Mouse (Mus musculus) intestine, embryonic 14.5 days (tissue): ENCODE measurements around the gene Hes5. TPM values are rescaled to one million over a fixed set of nuclear protein-coding genes. Genes with fewer than 3 reads are reported as not detected.
A peak's percentile ranks its signal among the peaks of the same experiment; 100 is the strongest.

Experiments used
- ATAC-seq: fragments of 200-750 bp; cut with Nextera tagmentation; replicated peaks from 2 replicates; pipeline ENCODE4 v1.8.0; 2017; ENCODE audit warnings: low read depth, moderate number of reproducible peaks, moderate TSS enrichment, moderate library complexity; ENCODE audit not compliant: low FRiP score, low TSS enrichment
- DNase-seq: peaks from one replicate; pipeline ENCODE4 v3.0.0-alpha.2; 2018; ENCODE audit warnings: low spot score
- H3K27ac ChIP-seq: fragments of 300-500 bp; sonication (generic); 2 replicates; pipeline ENCODE4 v1.5.1; 2014; ENCODE audit warnings: low read depth, mild to moderate bottlenecking, control low read depth
- H3K27me3 ChIP-seq: fragments of 300-500 bp; sonication (generic); replicated peaks from 2 replicates; pipeline ENCODE4 v1.6.1; 2014; ENCODE audit warnings: low read length, control low read depth; ENCODE audit not compliant: control insufficient read depth, insufficient read depth
- H3K36me3 ChIP-seq: fragments of 300-500 bp; sonication (generic); 2 replicates; pipeline ENCODE4 v1.6.1; 2014; ENCODE audit warnings: low read length, control low read depth; ENCODE audit not compliant: control insufficient read depth, insufficient read depth
- H3K4me1 ChIP-seq: fragments of 300-500 bp; sonication (generic); replicated peaks from 2 replicates; pipeline ENCODE4 v1.6.1; 2014; ENCODE audit warnings: low read length, control low read depth, mixed read lengths; ENCODE audit not compliant: control insufficient read depth, insufficient read depth
- H3K4me2 ChIP-seq: fragments of 300-500 bp; sonication (generic); 2 replicates; pipeline ENCODE4 v1.6.1; 2014; ENCODE audit warnings: low read length
- H3K4me3 ChIP-seq: fragments of 300-500 bp; sonication (generic); 2 replicates; pipeline ENCODE4 v1.5.1; 2014; ENCODE audit warnings: low read depth, low read length, control low read depth, mixed read lengths
- H3K9ac ChIP-seq: fragments of 300-500 bp; sonication (generic); 2 replicates; pipeline ENCODE4 v1.6.1; 2014; ENCODE audit warnings: mild to moderate bottlenecking, low read length
- H3K9me3 ChIP-seq: fragments of 300-500 bp; sonication (generic); 2 replicates; pipeline ENCODE4 v1.6.1; 2016; ENCODE audit warnings: low read length, control low read depth; ENCODE audit not compliant: control insufficient read depth
- WGBS: fragments of 180-500 bp; shearing (Covaris S2); extraction: QIAGEN DNeasy Blood & Tissue Kit; methylation state at CpG from one replicate; pipeline ENCODE4 v1.1.7; 2014; 5-methylcytosine and 5-hydroxymethylcytosine counted together
- polyA plus RNA-seq: library from polyadenylated mRNA; unstranded; fragments of >200 nt; fragmentation: Nextera tagmentation; extraction: Ambion mirVana; gene quantifications from 2 replicates; pipeline ENCODE4 v1.2.1, GENCODE M21; 2014

Hes5 gene
- polyA plus RNA-seq, result 1.8 and 2.3 TPM in 2 replicates

GRCm38 (mm10) chr4:154960690-154961225 lies at the start of gene Hes5:
Gene Hes5 (plus strand): TSS chr4:154960923.
- WGBS, result under 1% methylated on average over 62 of the region's 65 CpGs
- H3K4me3 ChIP-seq, result peak within 1 kb of the TSS; percentile 33
- 0 out of 2 replicates have a peak within 1 kb of the TSS, but pooled peaks have one; percentile 17 for H3K9ac ChIP-seq
- peak within 1 kb of the TSS; percentile 59 for H3K4me2 ChIP-seq
- H3K27me3 ChIP-seq, result peaks cover 61% of the 10 kb centered on the region
- ATAC-seq (no peak), DNase-seq (peak; percentile 73)
- no peak within 1 kb of the TSS for H3K27ac ChIP-seq
- no peaks in the 10 kb centered on the region for H3K9me3 ChIP-seq
- H3K4me1 ChIP-seq, result peaks cover 43% of the 10 kb centered on the region
- H3K36me3 ChIP-seq, result peaks cover under 1% of the 10 kb centered on the region; the same call in 1 of the 2 replicates

DNA sequence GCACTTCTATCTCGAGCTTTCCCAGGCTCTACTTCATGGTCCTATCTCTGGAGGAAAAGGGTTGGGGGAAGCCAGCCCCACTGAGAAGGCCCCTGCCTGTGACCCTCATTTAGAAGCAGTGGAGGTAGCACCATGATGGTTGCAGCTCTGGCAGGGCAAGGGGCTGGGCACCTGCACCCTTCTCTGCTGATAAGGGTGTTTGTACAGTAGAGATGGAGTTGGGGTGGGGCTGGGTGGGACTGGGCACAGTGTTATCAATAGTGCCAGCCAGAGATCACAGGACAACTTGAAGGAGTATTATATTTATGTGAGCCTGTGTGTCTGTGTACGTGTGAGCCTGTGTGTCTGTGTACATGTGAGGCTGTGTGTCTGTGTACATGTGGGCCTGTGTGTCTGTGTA lies 49.1 kb upstream of the Hes5 start:
- DNase-seq (no peak), ATAC-seq (no peak)
- Histone ChIP-seq H3K4me1 (peaks cover 16% of the 10 kb centered on the region), H3K9me3 (no peaks in the 10 kb centered on the region), H3K4me3 (no peak overlapping the region), H3K27me3 (no peaks in the 10 kb centered on the region), H3K4me2 (no peak overlapping the region), H3K27ac (no peak overlapping the region), H3K9ac (no peak overlapping the region), H3K36me3 (no peaks in the 10 kb centered on the region)
- WGBS, result 58% methylated on average over 2 of the region's 2 CpGs

DNA sequence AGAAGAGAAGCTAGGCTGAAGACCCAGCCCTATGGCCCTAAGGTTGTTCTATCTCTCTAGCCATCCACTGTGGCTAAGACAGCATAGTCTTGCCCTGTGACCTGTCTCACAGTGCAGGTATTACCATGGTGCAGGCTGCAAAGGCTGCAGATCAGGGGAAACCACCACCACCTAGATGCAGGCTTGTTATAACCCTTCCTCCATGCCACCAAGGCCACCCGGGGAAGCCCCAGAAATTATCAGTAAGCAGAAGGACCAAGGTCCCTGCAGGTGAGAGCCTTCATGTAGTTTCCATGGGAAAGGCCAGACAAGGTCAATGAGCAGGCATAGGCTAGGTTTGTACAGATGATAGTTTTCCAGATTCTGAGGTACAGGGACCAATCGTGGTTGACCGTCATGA lies 46.9 kb upstream of the Hes5 start:
- Histone ChIP-seq H3K27ac (no peak overlapping the region), H3K9me3 (no peaks in the 10 kb centered on the region), H3K4me2 (no peak overlapping the region), H3K4me3 (no peak overlapping the region), H3K27me3 (no peaks in the 10 kb centered on the region), H3K9ac (no peak overlapping the region), H3K4me1 (peaks cover 12% of the 10 kb centered on the region), H3K36me3 (no peaks in the 10 kb centered on the region)
- WGBS, result 86% methylated on average over 3 of the region's 3 CpGs
- DNase-seq (no peak), ATAC-seq (no peak)

DNA sequence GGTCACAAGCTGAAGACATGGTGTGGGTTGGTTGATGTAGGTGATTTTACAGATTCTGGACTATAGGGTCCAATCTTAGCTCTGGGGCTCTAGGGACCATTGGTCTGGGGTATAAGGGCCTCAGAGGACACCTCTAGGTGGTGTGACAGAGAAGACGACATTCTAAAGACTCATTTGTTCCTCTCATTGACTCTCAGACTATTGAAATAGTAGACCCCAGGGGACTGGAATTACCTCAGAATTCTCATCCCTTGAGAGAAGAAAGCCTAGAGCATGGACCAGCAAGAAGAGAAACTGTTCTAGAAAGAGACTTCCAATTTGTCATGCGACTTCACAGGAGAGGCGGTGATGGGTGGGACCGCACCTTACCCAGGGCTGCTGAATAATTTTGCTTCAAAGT lies 46.5 kb upstream of the Hes5 start:
- Histone ChIP-seq H3K9me3 (no peaks in the 10 kb centered on the region), H3K4me1 (peaks cover 12% of the 10 kb centered on the region), H3K9ac (no peak overlapping the region), H3K4me3 (no peak overlapping the region), H3K27me3 (no peaks in the 10 kb centered on the region), H3K36me3 (no peaks in the 10 kb centered on the region), H3K4me2 (no peak overlapping the region), H3K27ac (no peak overlapping the region)
- WGBS, result 89% methylated on average over 4 of the region's 4 CpGs
- no peak for ATAC-seq
- DNase-seq, result no peak

DNA sequence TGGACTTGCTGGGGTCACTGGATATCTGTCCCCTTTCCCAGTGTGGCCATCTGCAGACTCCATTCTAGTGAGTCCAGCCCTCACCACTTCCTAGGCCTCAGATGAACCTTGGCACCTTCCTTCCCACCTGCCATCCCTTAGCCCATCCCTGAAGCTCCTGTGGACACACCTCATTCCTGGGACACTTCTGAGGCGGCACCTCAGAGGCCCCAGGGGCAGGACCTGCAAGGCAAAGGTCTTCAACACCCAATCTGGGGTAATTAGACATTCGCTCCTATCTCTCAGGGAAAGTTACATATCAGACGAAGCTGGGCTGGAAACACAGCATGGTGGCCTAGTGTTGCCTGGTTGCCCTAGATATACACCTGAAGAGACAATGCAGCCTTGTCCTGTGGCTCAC lies 46.0 kb upstream of the Hes5 start:
- no peak overlapping the region for H3K4me3 ChIP-seq
- no peaks in the 10 kb centered on the region for H3K9me3 ChIP-seq
- H3K36me3 ChIP-seq, result no peaks in the 10 kb centered on the region
- ATAC-seq (peak; percentile 71; the same call in 1 of the 2 replicates), DNase-seq (no peak)
- no peak overlapping the region for H3K9ac ChIP-seq
- no peak overlapping the region for H3K4me2 ChIP-seq
- 62% methylated on average over 3 of the region's 3 CpGs for WGBS
- H3K27me3 ChIP-seq, result no peaks in the 10 kb centered on the region
- no peak overlapping the region for H3K27ac ChIP-seq
- peaks cover 12% of the 10 kb centered on the region for H3K4me1 ChIP-seq

GRCm38 (mm10) chr4:154915286-154915685 lies 45.4 kb upstream of the Hes5 start:
- no peak overlapping the region for H3K4me2 ChIP-seq
- H3K4me3 ChIP-seq, result no peak overlapping the region
- ATAC-seq, result no peak
- no peak overlapping the region for H3K27ac ChIP-seq
- no peaks in the 10 kb centered on the region for H3K36me3 ChIP-seq
- no peaks in the 10 kb centered on the region for H3K27me3 ChIP-seq
- H3K9ac ChIP-seq, result no peak overlapping the region
- no peaks in the 10 kb centered on the region for H3K9me3 ChIP-seq
- H3K4me1 ChIP-seq, result peaks cover 12% of the 10 kb centered on the region
- no peak for DNase-seq
- WGBS, result 79% methylated on average over 10 of the region's 10 CpGs

DNA sequence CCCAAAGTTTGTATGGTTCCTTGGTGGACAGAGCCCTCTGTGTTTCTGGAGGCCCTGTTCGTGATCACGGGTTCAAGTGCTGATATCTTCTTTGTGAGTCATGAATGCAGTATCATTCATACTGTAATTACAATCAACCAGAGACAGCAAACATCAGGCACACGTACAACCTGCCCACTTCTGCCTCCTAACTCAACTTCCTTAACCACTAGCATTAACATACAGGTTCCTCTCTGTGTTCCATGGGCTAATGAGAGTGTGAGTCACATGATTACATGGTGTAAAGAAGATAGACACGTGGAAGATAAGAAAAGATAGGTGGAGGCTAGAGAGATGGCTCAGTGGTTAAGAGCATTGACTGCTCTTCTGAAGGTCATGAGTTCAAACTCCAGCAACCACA lies 44.1 kb upstream of the Hes5 start:
- Histone ChIP-seq H3K27me3 (no peaks in the 10 kb centered on the region), H3K4me1 (peaks cover under 1% of the 10 kb centered on the region; the same call in 1 of the 2 replicates), H3K36me3 (no peaks in the 10 kb centered on the region), H3K4me3 (no peak overlapping the region), H3K9me3 (no peaks in the 10 kb centered on the region), H3K27ac (no peak overlapping the region), H3K4me2 (no peak overlapping the region), H3K9ac (no peak overlapping the region)
- DNase-seq (no peak), ATAC-seq (no peak)
- WGBS, result 84% methylated on average over 4 of the region's 4 CpGs

GRCm38 (mm10) chr4:154922291-154922690 lies 38.4 kb upstream of the Hes5 start:
- WGBS, result 77% methylated on average over 4 of the region's 4 CpGs
- no peaks in the 10 kb centered on the region for H3K9me3 ChIP-seq
- H3K4me1 ChIP-seq, result peaks cover 8% of the 10 kb centered on the region
- no peak overlapping the region for H3K4me3 ChIP-seq
- H3K27ac ChIP-seq, result no peak overlapping the region
- no peak overlapping the region for H3K4me2 ChIP-seq
- H3K36me3 ChIP-seq, result no peaks in the 10 kb centered on the region
- H3K27me3 ChIP-seq, result no peaks in the 10 kb centered on the region
- H3K9ac ChIP-seq, result no peak overlapping the region
- no peak for ATAC-seq
- no peak for DNase-seq

DNA sequence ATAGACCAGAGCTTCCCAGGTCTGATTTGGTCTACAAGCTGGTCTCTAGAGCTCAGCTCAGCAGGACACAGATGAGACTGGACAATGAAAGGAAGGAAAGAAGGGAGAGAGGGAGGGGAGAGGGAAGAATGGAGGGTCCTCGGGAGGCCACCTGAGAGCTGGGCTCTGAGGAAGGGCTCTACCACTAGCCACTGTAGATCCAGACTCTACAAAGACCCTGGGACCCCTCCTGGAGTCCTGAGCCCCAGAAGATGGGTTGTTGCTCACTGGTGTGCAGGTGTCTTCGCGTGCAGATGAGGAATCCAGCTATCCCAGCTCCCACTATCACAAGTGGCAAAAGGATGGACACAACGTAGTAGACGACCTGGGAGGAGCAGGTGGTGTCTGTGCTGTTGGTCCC lies 37.8 kb upstream of the Hes5 start:
- peaks cover 14% of the 10 kb centered on the region for H3K4me1 ChIP-seq
- no peak overlapping the region for H3K9ac ChIP-seq
- no peaks in the 10 kb centered on the region for H3K27me3 ChIP-seq
- H3K27ac ChIP-seq, result no peak overlapping the region
- 78% methylated on average over 5 of the region's 5 CpGs for WGBS
- H3K36me3 ChIP-seq, result no peaks in the 10 kb centered on the region
- no peak overlapping the region for H3K4me2 ChIP-seq
- no peak for ATAC-seq
- no peak overlapping the region for H3K4me3 ChIP-seq
- H3K9me3 ChIP-seq, result no peaks in the 10 kb centered on the region
- no peak for DNase-seq
